Mouse (Mus musculus): ENCODE data around the gene Npcd.

DNA sequence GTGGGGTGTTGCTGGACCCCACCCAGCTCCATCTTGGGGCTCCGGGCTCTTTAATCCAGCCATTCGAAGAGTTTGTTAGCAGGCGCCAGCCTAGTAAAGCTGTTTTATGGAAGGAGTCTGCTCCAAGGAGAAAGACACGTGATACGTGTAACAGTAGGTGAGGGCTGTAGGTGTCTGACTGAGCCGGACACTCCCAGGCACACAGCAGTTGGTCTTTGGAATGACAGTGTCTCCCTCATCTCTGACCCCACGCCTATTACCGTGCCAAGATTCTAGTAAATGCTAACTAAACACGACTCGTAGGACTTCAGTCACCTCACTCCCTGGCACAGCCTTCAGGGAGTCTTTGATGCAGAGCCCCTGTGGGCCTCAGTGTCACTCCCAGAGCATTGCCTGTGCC, 88.7 kb downstream of the Npcd start:
- TF ChIP-seq CTCF (IDR thresholded peaks at IDR 0.05; ENCODE audit: insufficient read depth, low read depth, low read length) = no peak
- TF ChIP-seq POLR2A (IDR thresholded peaks at IDR 0.05; ENCODE audit: insufficient read depth, low read depth, low read length) = no peak

Data from olfactory bulb, adult 2 months (tissue).